Mouse (Mus musculus): Measurements from ENCODE around the gene Gm20388. TPM values are rescaled to one million over a fixed set of nuclear protein-coding genes. Genes with fewer than 3 reads are reported as not detected.

Gm20388 gene
- total RNA-seq, 1 experiment from 2014 or later, result 18.4 TPM

- peak; percentile 46 to 49; a peak in 3 of 4 replicates for ATAC-seq (replicated peaks in 1 of 2; ENCODE audit: insufficient read depth in 1 of 2, low FRiP score in 2 of 2, low TSS enrichment in 1 of 2, low read depth in 1 of 2, poor library complexity in 2 of 2, severe bottlenecking in 2 of 2)
Measured at GRCm38 (mm10) chr8:122497912-122498311, 2587.3 kb downstream of the Gm20388 start.

GRCm38 (mm10) chr8:122500856-122501255 lies 2590.2 kb downstream of the Gm20388 start:
- ATAC-seq (replicated peaks in 1 of 2; ENCODE audit: insufficient read depth in 1 of 2, low FRiP score in 2 of 2, low TSS enrichment in 1 of 2, low read depth in 1 of 2, poor library complexity in 2 of 2, severe bottlenecking in 2 of 2), result peak; percentile 79 to 81

GRCm38 (mm10) chr8:122511552-122511951 lies 2600.9 kb downstream of the Gm20388 start:
- ATAC-seq (replicated peaks in 1 of 2; ENCODE audit: insufficient read depth in 1 of 2, low FRiP score in 2 of 2, low TSS enrichment in 1 of 2, low read depth in 1 of 2, poor library complexity in 2 of 2, severe bottlenecking in 2 of 2), result no peak

GRCm38 (mm10) chr8:122512392-122512791 lies 2601.8 kb downstream of the Gm20388 start:
- ATAC-seq (replicated peaks in 1 of 2; ENCODE audit: insufficient read depth in 1 of 2, low FRiP score in 2 of 2, low TSS enrichment in 1 of 2, low read depth in 1 of 2, poor library complexity in 2 of 2, severe bottlenecking in 2 of 2), result no peak

GRCm38 (mm10) chr8:122515699-122516098 lies 2605.1 kb downstream of the Gm20388 start:
- no peak for ATAC-seq (replicated peaks in 1 of 2; ENCODE audit: insufficient read depth in 1 of 2, low FRiP score in 2 of 2, low TSS enrichment in 1 of 2, low read depth in 1 of 2, poor library complexity in 2 of 2, severe bottlenecking in 2 of 2)

GRCm38 (mm10) chr8:122517541-122518190 lies 2607.0 kb downstream of the Gm20388 start:
- no peak for ATAC-seq (replicated peaks in 1 of 2; ENCODE audit: insufficient read depth in 1 of 2, low FRiP score in 2 of 2, low TSS enrichment in 1 of 2, low read depth in 1 of 2, poor library complexity in 2 of 2, severe bottlenecking in 2 of 2)

GRCm38 (mm10) chr8:122520611-122521010 lies 2610.0 kb downstream of the Gm20388 start:
- no peak for ATAC-seq (replicated peaks in 1 of 2; ENCODE audit: insufficient read depth in 1 of 2, low FRiP score in 2 of 2, low TSS enrichment in 1 of 2, low read depth in 1 of 2, poor library complexity in 2 of 2, severe bottlenecking in 2 of 2)

- ATAC-seq (replicated peaks in 1 of 2; ENCODE audit: insufficient read depth in 1 of 2, low FRiP score in 2 of 2, low TSS enrichment in 1 of 2, low read depth in 1 of 2, poor library complexity in 2 of 2, severe bottlenecking in 2 of 2), result no peak; a peak in 1 of 4 replicates
Measured at GRCm38 (mm10) chr8:122522796-122523651, 2612.4 kb downstream of the Gm20388 start.

- ATAC-seq (replicated peaks in 1 of 2; ENCODE audit: insufficient read depth in 1 of 2, low FRiP score in 2 of 2, low TSS enrichment in 1 of 2, low read depth in 1 of 2, poor library complexity in 2 of 2, severe bottlenecking in 2 of 2), result no peak
Measured at GRCm38 (mm10) chr8:122523652-122524360, 2613.2 kb downstream of the Gm20388 start.

- no peak for ATAC-seq (replicated peaks in 1 of 2; ENCODE audit: insufficient read depth in 1 of 2, low FRiP score in 2 of 2, low TSS enrichment in 1 of 2, low read depth in 1 of 2, poor library complexity in 2 of 2, severe bottlenecking in 2 of 2)
Measured at GRCm38 (mm10) chr8:122524506-122524905, 2613.9 kb downstream of the Gm20388 start.

GRCm38 (mm10) chr8:122525004-122525403 lies 2614.4 kb downstream of the Gm20388 start:
- ATAC-seq (replicated peaks in 1 of 2; ENCODE audit: insufficient read depth in 1 of 2, low FRiP score in 2 of 2, low TSS enrichment in 1 of 2, low read depth in 1 of 2, poor library complexity in 2 of 2, severe bottlenecking in 2 of 2), result no peak

- ATAC-seq (replicated peaks in 1 of 2; ENCODE audit: insufficient read depth in 1 of 2, low FRiP score in 2 of 2, low TSS enrichment in 1 of 2, low read depth in 1 of 2, poor library complexity in 2 of 2, severe bottlenecking in 2 of 2), result no peak
Measured at GRCm38 (mm10) chr8:122526084-122526483, 2615.4 kb downstream of the Gm20388 start.

GRCm38 (mm10) chr8:122526526-122527170 lies 2616.0 kb downstream of the Gm20388 start:
- peak in 1 of 2 experiments; percentile 12; a peak in 1 of 4 replicates for ATAC-seq (replicated peaks in 1 of 2; ENCODE audit: insufficient read depth in 1 of 2, low FRiP score in 2 of 2, low TSS enrichment in 1 of 2, low read depth in 1 of 2, poor library complexity in 2 of 2, severe bottlenecking in 2 of 2)

GRCm38 (mm10) chr8:122527937-122528336 lies 2617.3 kb downstream of the Gm20388 start:
- no peak for ATAC-seq (replicated peaks in 1 of 2; ENCODE audit: insufficient read depth in 1 of 2, low FRiP score in 2 of 2, low TSS enrichment in 1 of 2, low read depth in 1 of 2, poor library complexity in 2 of 2, severe bottlenecking in 2 of 2)

GRCm38 (mm10) chr8:122529159-122529558 lies 2618.5 kb downstream of the Gm20388 start:
- no peak for ATAC-seq (replicated peaks in 1 of 2; ENCODE audit: insufficient read depth in 1 of 2, low FRiP score in 2 of 2, low TSS enrichment in 1 of 2, low read depth in 1 of 2, poor library complexity in 2 of 2, severe bottlenecking in 2 of 2)

- no peak for ATAC-seq (replicated peaks in 1 of 2; ENCODE audit: insufficient read depth in 1 of 2, low FRiP score in 2 of 2, low TSS enrichment in 1 of 2, low read depth in 1 of 2, poor library complexity in 2 of 2, severe bottlenecking in 2 of 2)
Measured at GRCm38 (mm10) chr8:122531312-122531711, 2620.7 kb downstream of the Gm20388 start.

GRCm38 (mm10) chr8:122537033-122537432 lies 2626.4 kb downstream of the Gm20388 start:
- ATAC-seq (replicated peaks in 1 of 2; ENCODE audit: insufficient read depth in 1 of 2, low FRiP score in 2 of 2, low TSS enrichment in 1 of 2, low read depth in 1 of 2, poor library complexity in 2 of 2, severe bottlenecking in 2 of 2), result no peak
